Mouse (Mus musculus) central nervous system, embryonic 18 days (tissue): ENCODE results near the gene Tmem95. TPM values are rescaled to one million over a fixed set of nuclear protein-coding genes. Genes with fewer than 3 reads are reported as not detected.

Source experiments
- polyA plus RNA-seq: library from polyadenylated mRNA; depleted of rRNA; stranded (reverse); fragments of >200 nt; gene quantifications from 2 replicates; pipeline ENCODE4 v1.2.3, GENCODE M21; 2012; rRNA removed

Tmem95 gene
- polyA plus RNA-seq, result not detected in 2 replicates

GRCm38 (mm10) chr11:69877878-69878277 is at the start of gene Tmem95:
Tmem95 (minus strand) TSS chr11:69878018.

GRCm38 (mm10) chr11:69921114-69922011 is 43.5 kb upstream of the Tmem95 start, which contains the start of gene Eif5a:
Eif5a (minus strand) TSS chr11:69921958.

DNA sequence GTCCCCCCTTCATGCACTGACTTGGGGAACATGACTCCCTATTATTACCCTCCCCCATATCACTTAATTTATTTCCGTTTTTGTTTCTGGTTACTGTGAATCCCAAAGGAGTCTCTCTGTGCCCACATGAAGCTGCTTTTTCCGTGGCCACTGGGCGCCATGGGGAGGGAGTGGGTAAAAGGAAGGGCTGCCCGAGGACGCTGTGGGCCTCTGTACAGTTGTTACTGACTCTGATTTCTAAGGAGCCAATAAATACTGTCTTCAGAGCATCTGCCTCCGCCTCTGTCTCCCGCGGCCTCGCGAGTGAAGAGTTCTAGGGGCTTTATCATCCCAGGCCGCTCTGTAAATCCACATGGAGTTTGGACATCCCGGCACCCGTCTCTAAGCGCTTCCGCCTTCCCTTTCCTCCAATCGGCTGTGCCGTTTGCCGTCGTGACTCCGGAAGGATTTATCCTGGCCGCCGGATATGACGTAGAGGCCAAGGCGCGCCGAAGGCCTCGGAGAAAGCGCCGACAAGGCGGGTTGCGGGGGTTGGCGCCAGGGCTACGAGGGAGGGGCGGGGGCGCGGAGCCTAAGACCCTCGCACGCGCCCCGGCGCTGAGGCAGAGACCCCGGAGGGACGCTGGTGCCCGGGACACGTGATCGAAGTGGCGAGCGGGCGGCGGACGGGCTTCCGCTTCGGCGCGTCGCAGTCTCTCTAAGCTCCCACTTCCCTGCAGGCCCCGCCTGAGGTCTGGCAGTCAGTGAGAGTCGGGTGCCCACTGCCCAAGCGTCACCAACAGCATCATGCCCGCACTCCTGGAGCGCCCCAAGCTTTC is 35.9 kb upstream of the Tmem95 start, which contains the start of gene Gps2:
Gene Gps2 (plus strand): TSS at position 335 of the 818 bp plus-strand sequence.

GRCm38 (mm10) chr11:69900471-69901405 is 22.9 kb upstream of the Tmem95 start, which contains the start of the genes 2810408A11Rik and Neurl4:
2810408A11Rik (minus strand) TSS chr11:69900987.
Neurl4 (plus strand) TSS chr11:69901072.

GRCm38 (mm10) chr11:69895291-69895690 is 17.5 kb upstream of the Tmem95 start, which contains the start of gene Acap1:
Acap1 (minus strand) TSS chr11:69895539.

GRCm38 (mm10) chr11:69880853-69881603 is 3.2 kb upstream of the Tmem95 start, which contains the start of gene Kctd11:
Kctd11 (minus strand) TSS chr11:69881406.

DNA sequence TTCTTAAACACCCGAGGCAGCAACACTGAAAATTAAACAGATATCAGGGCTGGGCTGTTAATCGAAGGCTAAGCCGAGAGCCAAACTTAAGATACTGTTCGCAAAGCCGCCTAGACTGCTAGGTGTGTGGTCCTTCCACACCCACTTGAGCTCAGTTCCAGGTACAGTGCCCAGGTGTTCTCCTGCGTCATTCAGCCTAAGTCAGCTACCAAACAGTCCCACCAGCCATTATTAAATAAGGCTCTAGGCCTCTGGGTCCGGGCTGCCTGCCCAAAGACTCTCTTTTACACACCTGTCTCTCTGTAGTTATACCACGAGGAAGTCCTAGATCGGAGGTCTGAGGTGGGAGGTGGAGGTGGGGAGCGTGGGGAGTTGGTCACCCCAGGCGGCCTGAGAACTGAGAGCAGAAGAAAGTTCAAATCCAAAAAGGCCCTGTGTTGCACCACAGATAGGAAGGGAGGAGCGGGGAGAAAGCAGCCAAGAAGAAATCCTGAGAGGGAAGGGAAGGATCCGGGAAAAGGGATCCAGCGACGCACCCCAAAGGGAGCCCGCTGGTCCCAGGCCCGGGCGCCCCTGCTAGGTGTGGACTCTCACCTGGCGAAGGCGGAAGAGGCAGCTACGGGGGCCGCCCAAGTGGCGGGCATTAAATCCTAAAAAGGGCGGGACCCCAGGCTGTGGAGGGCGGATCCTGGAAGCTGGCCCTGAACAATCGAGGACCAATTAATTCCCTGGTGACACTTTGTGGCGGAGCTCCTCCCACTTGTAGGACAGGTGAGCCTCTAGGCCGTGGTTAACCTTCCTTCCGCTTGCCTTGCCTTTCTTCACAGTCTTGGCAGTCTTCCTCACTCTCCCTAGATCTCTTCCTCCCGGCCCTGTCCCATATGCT is 19.5 kb downstream of the Tmem95 start, which contains the start of gene Tnk1:
Gene Tnk1 (minus strand): TSS at position 618 of the 886 bp plus-strand sequence.

GRCm38 (mm10) chr11:69846198-69846680 is 31.6 kb downstream of the Tmem95 start, which contains the start of gene Plscr3:
Plscr3 (plus strand) TSS chr11:69846376.

GRCm38 (mm10) chr11:69837952-69838713 is 39.7 kb downstream of the Tmem95 start, which contains the start of gene Tmem256:
Tmem256 (plus strand) TSS chr11:69838514.

GRCm38 (mm10) chr11:69837604-69837951 is 40.2 kb downstream of the Tmem95 start, which contains the start of gene Nlgn2:
Nlgn2 (minus strand) TSS chr11:69837784.

Other genes with a start within 250 kb of the Tmem95 start
- 121 and 125 TPM in 2 replicates for gene Fxr2, start 245.0 kb downstream of the Tmem95 start, polyA plus RNA-seq
- 0.13 TPM in 1 of 2 replicates, not detected in the other for gene Sox15, start 222.7 kb downstream of the Tmem95 start, polyA plus RNA-seq
- gene Mpdu1, start 215.4 kb downstream of the Tmem95 start, polyA plus RNA-seq, result 125 and 127 TPM in 2 replicates
- 6.1 and 7.5 TPM in 2 replicates for gene Cd68, start 211.9 kb downstream of the Tmem95 start, polyA plus RNA-seq
- 887 and 907 TPM in 2 replicates for gene Eif4a1, start 205.6 kb downstream of the Tmem95 start, polyA plus RNA-seq
- 155 and 168 TPM in 2 replicates for gene Senp3, start 195.9 kb downstream of the Tmem95 start, polyA plus RNA-seq
- 0.79 and 1.1 TPM in 2 replicates for gene Tnfsf13, start 192.2 kb downstream of the Tmem95 start, polyA plus RNA-seq
- gene Tnfsf12, start 182.2 kb downstream of the Tmem95 start, polyA plus RNA-seq, result 7.0 and 7.1 TPM in 2 replicates
- gene Tnfsfm13, start 181.9 kb downstream of the Tmem95 start, polyA plus RNA-seq, result 1.2 and 1.5 TPM in 2 replicates
- gene Polr2a, start 119.4 kb downstream of the Tmem95 start, polyA plus RNA-seq, result 20.4 and 20.9 TPM in 2 replicates
- gene Slc35g3, start 116.0 kb downstream of the Tmem95 start, polyA plus RNA-seq, result 0.12 and 0.20 TPM in 2 replicates
- 15.8 and 16.1 TPM in 2 replicates for gene Zbtb4, start 112.1 kb downstream of the Tmem95 start, polyA plus RNA-seq
- 1.6 and 5.2 TPM in 2 replicates for gene Chrnb1, start 82.1 kb downstream of the Tmem95 start, polyA plus RNA-seq
- gene Fgf11, start 76.2 kb downstream of the Tmem95 start, polyA plus RNA-seq, result 23.7 and 27.4 TPM in 2 replicates
- 0.13 and 0.25 TPM in 2 replicates for gene Tmem102, start 72.4 kb downstream of the Tmem95 start, polyA plus RNA-seq
- gene Gm39566, start 62.7 kb downstream of the Tmem95 start, polyA plus RNA-seq, result not detected in 2 replicates
- not detected in 2 replicates for gene Spem2, start 59.6 kb downstream of the Tmem95 start, polyA plus RNA-seq
- gene Spem1, start 55.8 kb downstream of the Tmem95 start, polyA plus RNA-seq, result 1.3 and 1.5 TPM in 2 replicates
- 90.2 and 112 TPM in 2 replicates for gene Nlgn2, start 40.2 kb downstream of the Tmem95 start, polyA plus RNA-seq
- 232 and 256 TPM in 2 replicates for gene Tmem256, start 39.5 kb downstream of the Tmem95 start, polyA plus RNA-seq
- gene Plscr3, start 31.6 kb downstream of the Tmem95 start, polyA plus RNA-seq, result 73.6 and 80.2 TPM in 2 replicates
- gene Tnk1, start 19.3 kb downstream of the Tmem95 start, polyA plus RNA-seq, result 0.04 and 0.18 TPM in 2 replicates
- 1.2 TPM in 2 replicates for gene Kctd11, start 3.4 kb upstream of the Tmem95 start, polyA plus RNA-seq
- 0.61 and 0.68 TPM in 2 replicates for gene Acap1, start 17.5 kb upstream of the Tmem95 start, polyA plus RNA-seq
- gene 2810408A11Rik, start 23.0 kb upstream of the Tmem95 start, polyA plus RNA-seq, result 5.3 and 5.6 TPM in 2 replicates
- gene Neurl4, start 23.1 kb upstream of the Tmem95 start, polyA plus RNA-seq, result 111 and 113 TPM in 2 replicates
- gene Gps2, start 35.9 kb upstream of the Tmem95 start, polyA plus RNA-seq, result 60.8 and 63.8 TPM in 2 replicates
- 777 and 816 TPM in 2 replicates for gene Eif5a, start 43.9 kb upstream of the Tmem95 start, polyA plus RNA-seq
- gene Ybx2, start 57.8 kb upstream of the Tmem95 start, polyA plus RNA-seq, result 48.3 and 53.7 TPM in 2 replicates
- gene Slc2a4, start 70.2 kb upstream of the Tmem95 start, polyA plus RNA-seq, result 3.7 and 4.9 TPM in 2 replicates
- gene Cldn7, start 86.8 kb upstream of the Tmem95 start, polyA plus RNA-seq, result 0.21 and 2.5 TPM in 2 replicates
- gene Ctdnep1, start 103.1 kb upstream of the Tmem95 start, polyA plus RNA-seq, result 93.3 and 102 TPM in 2 replicates
- 151 and 159 TPM in 2 replicates for gene Elp5, start 104.5 kb upstream of the Tmem95 start, polyA plus RNA-seq
- 412 and 425 TPM in 2 replicates for gene Gabarap, start 113.1 kb upstream of the Tmem95 start, polyA plus RNA-seq
- 41.8 and 47.6 TPM in 2 replicates for gene Phf23, start 117.8 kb upstream of the Tmem95 start, polyA plus RNA-seq
- gene Dvl2, start 122.6 kb upstream of the Tmem95 start, polyA plus RNA-seq, result 26.9 and 34.5 TPM in 2 replicates
- 46.1 and 54.7 TPM in 2 replicates for gene Acadvl, start 137.4 kb upstream of the Tmem95 start, polyA plus RNA-seq
- 242 and 275 TPM in 2 replicates for gene Dlg4, start 138.9 kb upstream of the Tmem95 start, polyA plus RNA-seq
- gene Asgr1, start 176.1 kb upstream of the Tmem95 start, polyA plus RNA-seq, result 3.4 and 3.5 TPM in 2 replicates
- 0.28 and 0.35 TPM in 2 replicates for gene Asgr2, start 214.6 kb upstream of the Tmem95 start, polyA plus RNA-seq